Mouse (Mus musculus): ENCODE measurements around the gene Apbb2. TPM values are rescaled to one million over a fixed set of nuclear protein-coding genes. Genes with fewer than 3 reads are reported as not detected.

Gene Apbb2
- total RNA-seq, 2 experiments from 2014 or later: 48.7 to 59.2 TPM

- no peak for DNase-seq
These were observed 102.3 kb downstream of the Apbb2 start for GRCm38 (mm10) chr5:66516311-66516710.

GRCm38 (mm10) chr5:66515271-66515670 is 103.3 kb downstream of the Apbb2 start:
- no peak for DNase-seq

- DNase-seq: no peak
These were observed 103.9 kb downstream of the Apbb2 start for GRCm38 (mm10) chr5:66514659-66515058.

- DNase-seq: no peak
These were observed 105.2 kb downstream of the Apbb2 start for GRCm38 (mm10) chr5:66513412-66513811.

- DNase-seq: no peak
These were observed 106.1 kb downstream of the Apbb2 start for GRCm38 (mm10) chr5:66512519-66512918.

GRCm38 (mm10) chr5:66510716-66511115 is 107.9 kb downstream of the Apbb2 start:
- no peak for DNase-seq

GRCm38 (mm10) chr5:66509151-66509550 is 109.4 kb downstream of the Apbb2 start:
- no peak for DNase-seq

- no peak for DNase-seq
These were observed 113.0 kb downstream of the Apbb2 start for GRCm38 (mm10) chr5:66505578-66505977.

GRCm38 (mm10) chr5:66505071-66505470 is 113.5 kb downstream of the Apbb2 start:
- no peak for DNase-seq

- DNase-seq: no peak
These were observed 114.2 kb downstream of the Apbb2 start for GRCm38 (mm10) chr5:66504434-66504747.

- no peak for DNase-seq
These were observed 114.8 kb downstream of the Apbb2 start for GRCm38 (mm10) chr5:66503557-66504433.

GRCm38 (mm10) chr5:66503033-66503432 is 115.6 kb downstream of the Apbb2 start:
- DNase-seq: no peak

- no peak for DNase-seq
These were observed 119.0 kb downstream of the Apbb2 start for GRCm38 (mm10) chr5:66499621-66500020.

GRCm38 (mm10) chr5:66498140-66498539 is 120.4 kb downstream of the Apbb2 start:
- DNase-seq: no peak

- no peak for DNase-seq
These were observed 121.0 kb downstream of the Apbb2 start for GRCm38 (mm10) chr5:66497479-66498087.

GRCm38 (mm10) chr5:66496881-66497360 is 121.7 kb downstream of the Apbb2 start:
- no peak for DNase-seq

GRCm38 (mm10) chr5:66494651-66495050 is 123.9 kb downstream of the Apbb2 start:
- DNase-seq: no peak

GRCm38 (mm10) chr5:66492563-66492960 is 126.0 kb downstream of the Apbb2 start:
- DNase-seq: no peak

- DNase-seq: no peak
These were observed 126.5 kb downstream of the Apbb2 start for GRCm38 (mm10) chr5:66491907-66492562.

GRCm38 (mm10) chr5:66486028-66486427 is 132.6 kb downstream of the Apbb2 start:
- DNase-seq: no peak

- no peak for DNase-seq
These were observed 142.3 kb downstream of the Apbb2 start for GRCm38 (mm10) chr5:66476266-66476665.

GRCm38 (mm10) chr5:66475824-66476223 is 142.8 kb downstream of the Apbb2 start:
- DNase-seq: no peak

- DNase-seq: no peak
These were observed 144.4 kb downstream of the Apbb2 start for GRCm38 (mm10) chr5:66474153-66474552.
